Mouse (Mus musculus) embryonic facial prominence, embryonic 10.5 days (tissue): Measurements from ENCODE around the gene Alg9. TPM values are rescaled to one million over a fixed set of nuclear protein-coding genes. Genes with fewer than 3 reads are reported as not detected.

Experiments used
- DNase-seq: peaks from one replicate; pipeline ENCODE4 v3.0.0-alpha.2; 2017; ENCODE audit warnings: low spot score
- H3K27ac ChIP-seq: fragments of 300-500 bp; sonication (generic); replicated peaks from 2 replicates; pipeline ENCODE4 v1.5.1; 2016; ENCODE audit warnings: mild to moderate bottlenecking
- H3K27me3 ChIP-seq: fragments of 300-500 bp; sonication (generic); replicated peaks from 2 replicates; pipeline ENCODE4 v1.6.1; 2016; ENCODE audit warnings: low read depth, mild to moderate bottlenecking; ENCODE audit not compliant: poor library complexity, severe bottlenecking
- H3K36me3 ChIP-seq: fragments of 300-500 bp; sonication (generic); replicated peaks from 2 replicates; pipeline ENCODE4 v1.6.1; 2016; ENCODE audit warnings: mild to moderate bottlenecking, moderate library complexity
- H3K4me1 ChIP-seq: fragments of 300-500 bp; sonication (generic); 2 replicates; pipeline ENCODE4 v1.6.1; 2016
- H3K4me3 ChIP-seq: fragments of 300-500 bp; sonication (generic); 2 replicates; pipeline ENCODE4 v1.5.1; 2016; ENCODE audit warnings: mild to moderate bottlenecking, moderate library complexity
- H3K9me3 ChIP-seq: fragments of 300-500 bp; sonication (generic); 2 replicates; pipeline ENCODE4 v1.6.1; 2016; ENCODE audit warnings: mild to moderate bottlenecking
- WGBS: fragments of 180-500 bp; shearing (Covaris S2); methylation state at CpG from one replicate; pipeline ENCODE4 v1.1.7; 2016; 5-methylcytosine and 5-hydroxymethylcytosine counted together
- polyA plus RNA-seq: library from polyadenylated mRNA; unstranded; fragments of >200 nt; fragmentation: Nextera tagmentation; extraction: Ambion mirVana; gene quantifications from 2 replicates; pipeline ENCODE4 v1.2.1, GENCODE M21; 2016

Gene Alg9
- polyA plus RNA-seq, 1 experiment from 2014 or later = 40.1 TPM

DNA sequence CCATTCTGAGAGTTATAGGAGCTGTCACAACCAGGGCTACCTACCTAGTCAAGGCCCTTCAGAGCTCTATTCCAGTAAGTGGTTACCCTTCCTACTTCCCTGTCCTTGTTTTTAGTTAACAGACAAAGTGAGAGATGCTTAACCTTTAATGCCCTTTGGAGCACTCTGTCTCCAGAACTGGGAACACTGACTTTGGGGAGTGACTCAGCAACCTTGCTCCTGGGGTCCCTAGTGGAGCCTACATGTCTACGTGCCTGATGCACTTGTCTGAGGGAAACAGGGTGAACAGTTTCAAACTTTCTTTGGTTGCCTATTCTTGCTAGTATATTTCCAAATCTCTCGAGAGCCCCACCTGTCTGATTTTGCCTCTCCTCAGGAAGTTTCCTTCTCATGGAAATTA, 32.1 kb upstream of the Alg9 start:
- Histone ChIP-seq H3K4me1 (peaks cover 22% of the 10 kb centered on the region), H3K27me3 (peaks cover 32% of the 10 kb centered on the region), H3K27ac (no peak overlapping the region), H3K4me3 (no peak overlapping the region), H3K36me3 (no peaks in the 10 kb centered on the region), H3K9me3 (no peaks in the 10 kb centered on the region)
- DNase-seq = no peak
- 69% methylated on average over 2 of the region's 2 CpGs for WGBS

DNA sequence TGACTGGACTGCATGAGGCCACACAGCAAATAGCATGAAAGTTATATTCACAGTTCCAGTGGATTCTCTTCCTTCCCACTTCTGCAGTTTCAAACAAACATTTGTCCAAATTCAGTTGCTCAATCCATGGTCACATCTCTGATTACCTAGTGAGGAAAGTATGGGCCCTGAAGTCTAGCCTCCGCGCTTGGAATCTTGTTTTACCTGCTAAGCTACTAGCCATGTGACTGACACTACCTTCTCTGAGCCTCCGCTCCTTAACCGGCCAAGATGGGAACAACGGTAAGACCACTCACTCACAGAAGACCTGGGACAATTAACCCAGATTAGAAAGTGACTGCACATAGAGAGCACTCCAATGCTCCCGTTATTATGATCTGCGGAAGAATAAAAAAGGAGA, 29.0 kb upstream of the Alg9 start:
- Histone ChIP-seq H3K9me3 (no peaks in the 10 kb centered on the region), H3K4me1 (peaks cover 18% of the 10 kb centered on the region), H3K36me3 (no peaks in the 10 kb centered on the region), H3K27ac (peak overlapping the region; percentile 36), H3K27me3 (peaks cover 39% of the 10 kb centered on the region), H3K4me3 (peak overlapping the region; percentile 48)
- no peak for DNase-seq
- WGBS = 13% methylated on average over 7 of the region's 7 CpGs

DNA sequence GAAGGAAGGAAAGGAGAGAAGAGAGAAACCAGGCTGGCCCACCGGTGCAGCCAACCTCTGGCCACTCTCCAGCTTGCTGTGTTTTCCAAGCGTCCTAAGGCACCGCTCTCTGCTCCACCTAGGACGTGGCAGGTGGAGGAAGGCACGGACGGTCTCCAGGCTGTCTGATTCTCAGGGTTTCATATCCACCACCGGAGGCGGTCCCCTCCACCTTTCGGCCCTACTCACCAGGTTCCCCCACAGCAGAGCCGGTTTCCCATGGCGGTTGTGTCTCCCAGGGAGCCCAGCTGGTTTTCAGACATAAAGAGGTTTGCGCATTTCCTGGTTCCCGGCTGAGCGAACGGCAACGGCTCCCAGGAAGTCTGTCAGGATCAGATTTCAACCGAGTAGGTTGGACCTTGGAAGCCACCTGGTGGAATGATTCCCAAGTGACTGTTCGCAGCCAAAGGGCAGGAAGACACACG, 28.6 kb upstream of the Alg9 start, which contains the start of gene 2310030G06Rik:
Gene 2310030G06Rik (minus strand): TSS at position 323 of the 464 bp plus-strand sequence.
- peaks cover 22% of the 10 kb centered on the region for H3K4me1 ChIP-seq
- H3K9me3 ChIP-seq = no peaks in the 10 kb centered on the region
- peaks cover 43% of the 10 kb centered on the region for H3K27me3 ChIP-seq
- WGBS = 2% methylated on average over 19 of the region's 19 CpGs
- peak; percentile 56 for DNase-seq
- H3K36me3 ChIP-seq = no peaks in the 10 kb centered on the region
- peak within 1 kb of the TSS; percentile 36 for H3K27ac ChIP-seq
- peak within 1 kb of the TSS; percentile 48 for H3K4me3 ChIP-seq

DNA sequence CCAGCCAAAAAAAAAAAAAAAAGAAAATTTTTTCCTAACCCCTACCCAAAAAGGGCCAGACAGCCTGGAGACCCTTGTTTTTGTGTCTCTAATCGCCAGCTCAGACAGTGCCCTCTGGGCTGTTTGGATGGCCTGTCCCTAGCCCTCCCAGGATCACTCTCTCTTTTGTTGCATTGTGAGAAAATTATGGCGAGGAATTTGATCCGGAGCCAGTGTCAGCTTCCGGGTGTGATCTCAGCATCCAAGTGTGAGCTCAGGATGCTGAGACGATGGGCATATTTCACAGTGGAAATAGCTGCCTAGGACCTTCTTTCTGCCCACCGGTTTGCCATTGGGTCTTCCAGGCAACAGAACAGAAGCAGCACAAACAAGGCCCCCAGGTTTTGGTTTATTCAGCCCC, 24.1 kb upstream of the Alg9 start:
- WGBS = 57% methylated on average over 6 of the region's 6 CpGs
- Histone ChIP-seq H3K27me3 (peaks cover 41% of the 10 kb centered on the region), H3K36me3 (no peaks in the 10 kb centered on the region), H3K9me3 (no peaks in the 10 kb centered on the region), H3K27ac (no peak overlapping the region), H3K4me3 (no peak overlapping the region), H3K4me1 (peaks cover 36% of the 10 kb centered on the region)
- DNase-seq = no peak

DNA sequence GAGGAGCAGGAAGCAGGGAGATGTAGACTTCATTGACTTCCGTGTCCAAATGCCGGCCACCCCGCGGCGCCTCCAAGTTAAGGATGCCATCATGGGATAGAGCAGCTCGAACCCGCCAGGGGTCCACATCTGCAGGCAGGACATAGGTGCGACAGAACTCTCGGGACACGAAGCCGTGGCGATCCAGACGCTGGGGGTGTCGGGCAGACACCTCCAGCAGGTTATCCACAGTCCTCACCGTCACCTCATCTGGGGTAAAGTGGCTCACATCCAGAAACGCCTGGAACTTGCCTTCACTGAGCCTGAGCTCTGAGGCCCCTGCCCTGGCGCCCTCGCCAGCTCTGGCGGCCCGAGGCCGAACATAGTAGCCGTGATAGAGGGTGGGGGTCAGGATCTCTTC, 23.5 kb upstream of the Alg9 start, which contains the start of gene Cryab:
Gene Cryab (plus strand): TSS at position 3 of the 400 bp plus-strand sequence.
- no peak for DNase-seq
- Histone ChIP-seq H3K27ac (peak within 1 kb of the TSS; percentile 11; the same call in 1 of the 2 replicates), H3K9me3 (no peaks in the 10 kb centered on the region), H3K27me3 (peaks cover 35% of the 10 kb centered on the region), H3K4me3 (no peak within 1 kb of the TSS), H3K4me1 (peaks cover 30% of the 10 kb centered on the region), H3K36me3 (no peaks in the 10 kb centered on the region)
- WGBS = 72% methylated on average over 22 of the region's 22 CpGs

DNA sequence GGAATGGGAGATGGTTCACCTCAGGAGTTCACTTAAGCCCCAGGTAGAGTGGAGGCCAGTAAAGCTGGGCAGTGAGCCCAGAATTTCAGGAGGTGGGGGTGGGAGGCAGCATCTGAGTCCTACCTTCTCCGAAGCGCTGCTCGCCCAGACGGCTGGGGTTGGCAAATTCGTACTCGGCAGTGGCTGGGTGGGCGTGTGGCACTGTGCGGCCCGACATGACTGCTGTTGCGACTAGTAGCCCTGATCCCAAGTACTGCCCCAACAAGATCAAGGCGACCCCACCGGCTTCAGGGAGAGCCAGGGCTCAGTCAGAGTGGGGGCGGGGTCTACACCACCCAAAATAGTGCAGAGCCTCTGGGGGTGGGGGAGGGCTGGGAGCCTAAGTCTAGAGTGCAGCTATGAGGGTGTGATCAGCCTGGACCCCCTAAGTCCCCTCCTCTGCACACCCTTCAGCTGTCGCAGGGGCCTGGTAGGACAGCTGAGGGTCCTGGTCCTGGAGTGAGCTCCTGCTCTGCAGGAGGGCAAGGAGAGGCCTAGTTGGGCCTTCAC, 22.7 kb upstream of the Alg9 start, which contains the start of gene Hspb2:
Gene Hspb2 (minus strand): TSS at position 301 of the 549 bp plus-strand sequence.
- Histone ChIP-seq H3K4me3 (no peak within 1 kb of the TSS), H3K9me3 (no peaks in the 10 kb centered on the region), H3K36me3 (no peaks in the 10 kb centered on the region), H3K27me3 (peaks cover 27% of the 10 kb centered on the region), H3K27ac (peak within 1 kb of the TSS; percentile 11; the same call in 1 of the 2 replicates), H3K4me1 (peaks cover 26% of the 10 kb centered on the region)
- no peak for DNase-seq
- WGBS = 72% methylated on average over 14 of the region's 14 CpGs

DNA sequence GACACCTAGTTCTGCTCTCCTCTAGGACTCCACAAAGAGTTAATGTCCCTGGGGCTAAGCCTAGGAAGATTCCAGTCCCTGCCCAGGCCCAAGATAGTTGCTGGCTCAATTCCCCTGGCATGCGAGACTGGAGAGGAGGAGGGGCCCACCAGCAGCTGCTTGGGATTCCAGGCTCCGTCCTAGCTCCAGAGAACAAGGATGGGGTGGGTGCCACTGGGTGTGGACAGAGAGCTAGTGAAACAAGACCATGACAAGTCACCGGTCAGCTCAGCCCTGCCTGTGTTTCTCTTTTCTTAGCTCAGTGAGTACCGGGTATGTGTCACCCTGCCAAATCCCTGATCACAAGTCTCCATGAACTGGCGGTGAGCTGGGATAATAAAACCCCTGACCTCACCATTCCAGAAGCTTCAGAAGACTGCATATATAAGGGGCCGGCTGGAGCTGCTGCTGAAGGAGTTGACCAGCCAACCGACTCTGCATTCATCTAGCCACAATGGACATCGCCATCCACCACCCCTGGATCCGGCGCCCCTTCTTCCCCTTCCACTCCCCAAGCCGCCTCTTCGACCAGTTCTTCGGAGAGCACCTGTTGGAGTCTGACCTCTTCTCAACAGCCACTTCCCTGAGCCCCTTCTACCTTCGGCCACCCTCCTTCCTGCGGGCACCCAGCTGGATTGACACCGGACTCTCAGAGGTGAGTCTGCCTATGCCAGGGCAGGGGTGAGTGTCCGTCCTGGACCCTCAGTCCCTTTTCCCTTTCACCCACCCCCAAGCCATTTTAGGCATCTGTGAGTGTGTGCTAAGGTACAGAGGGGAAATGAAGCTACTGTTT, 21.8 kb upstream of the Alg9 start:
- Histone ChIP-seq H3K27ac (no peak overlapping the region), H3K36me3 (no peaks in the 10 kb centered on the region), H3K4me3 (no peak overlapping the region), H3K27me3 (peaks cover 19% of the 10 kb centered on the region), H3K4me1 (peaks cover 26% of the 10 kb centered on the region), H3K9me3 (no peaks in the 10 kb centered on the region)
- no peak for DNase-seq
- WGBS = 74% methylated on average over 17 of the region's 17 CpGs

DNA sequence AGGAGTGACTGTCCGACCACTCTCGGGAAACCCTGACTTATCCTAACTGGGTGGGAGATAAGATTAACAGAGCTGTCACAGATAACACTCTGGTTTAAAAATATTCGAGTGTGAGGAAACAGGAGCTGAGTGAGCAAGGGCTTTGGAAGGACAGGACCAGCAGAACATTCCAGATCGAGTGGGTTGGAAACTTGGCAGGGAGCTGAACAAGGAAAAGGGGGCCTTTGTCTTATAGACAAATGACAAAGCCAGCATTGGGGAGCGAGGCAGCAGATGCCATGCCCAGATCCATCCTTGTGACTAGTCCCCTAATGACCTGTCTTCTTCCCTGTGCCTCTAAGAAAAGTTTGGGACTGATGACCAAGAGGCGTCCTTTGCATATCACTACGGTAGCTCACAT, 20.9 kb upstream of the Alg9 start:
- DNase-seq = no peak
- Histone ChIP-seq H3K36me3 (no peaks in the 10 kb centered on the region), H3K4me1 (peaks cover 26% of the 10 kb centered on the region), H3K9me3 (no peaks in the 10 kb centered on the region), H3K27ac (no peak overlapping the region), H3K4me3 (no peak overlapping the region), H3K27me3 (peaks cover 12% of the 10 kb centered on the region)
- 76% methylated on average over 7 of the region's 7 CpGs for WGBS

DNA sequence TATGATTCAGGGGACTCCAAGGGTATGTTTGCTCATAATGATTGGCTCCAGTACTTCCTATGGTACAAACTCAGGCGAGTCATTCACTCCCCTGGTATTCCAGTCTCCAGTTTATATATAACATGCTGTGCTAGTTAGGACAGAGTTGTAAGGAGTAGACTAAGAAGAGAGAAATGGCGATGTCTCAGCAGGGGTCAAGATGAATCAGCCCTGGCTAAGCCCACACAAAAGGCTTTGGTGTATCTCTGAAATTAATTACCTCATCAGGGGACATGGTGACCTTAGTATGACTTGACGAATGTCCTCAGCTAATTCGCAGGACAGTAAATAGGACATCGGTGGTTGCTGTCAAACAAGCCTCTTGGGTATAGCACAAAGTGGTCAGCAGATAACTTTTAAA, 18.1 kb upstream of the Alg9 start:
- Histone ChIP-seq H3K27me3 (peaks cover 5% of the 10 kb centered on the region), H3K4me3 (no peak overlapping the region), H3K36me3 (no peaks in the 10 kb centered on the region), H3K4me1 (peaks cover 9% of the 10 kb centered on the region), H3K27ac (no peak overlapping the region), H3K9me3 (no peaks in the 10 kb centered on the region)
- no peak for DNase-seq
- 61% methylated on average over 5 of the region's 5 CpGs for WGBS

DNA sequence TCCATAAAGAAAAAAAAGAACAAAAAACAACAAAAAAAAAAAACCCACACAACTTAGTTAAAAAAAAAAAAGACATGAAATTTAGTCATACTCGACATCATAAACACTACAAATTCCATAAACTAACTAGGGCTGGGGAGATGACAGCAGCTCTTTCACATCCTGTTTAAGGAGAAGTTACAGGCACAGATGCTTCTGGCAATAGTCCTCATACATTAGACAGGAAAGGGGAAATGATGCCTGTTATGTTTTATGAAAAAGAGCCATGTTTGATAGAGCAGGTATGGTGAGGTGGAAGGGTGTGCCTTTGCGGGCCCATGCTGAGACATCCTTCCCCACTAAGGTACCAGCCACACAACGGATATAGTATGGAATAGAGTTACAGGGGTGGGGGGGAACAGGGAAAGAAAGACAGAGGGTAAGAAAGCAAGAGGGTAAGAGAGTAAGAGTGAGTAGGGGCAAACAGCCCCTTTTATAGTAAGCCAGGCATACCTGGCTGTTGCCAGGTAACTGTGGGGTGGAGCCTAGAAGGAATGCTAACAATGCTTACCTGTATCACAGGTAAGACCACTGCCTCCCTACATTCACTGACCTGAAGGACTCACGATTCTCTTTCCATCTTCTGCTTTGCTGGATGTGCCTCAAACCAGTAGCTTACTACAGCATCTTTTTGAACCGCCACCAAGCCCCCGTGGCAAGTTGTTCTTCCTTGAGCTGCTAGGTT, 13.1 kb upstream of the Alg9 start:
- H3K27me3 ChIP-seq = no peaks in the 10 kb centered on the region
- no peaks in the 10 kb centered on the region for H3K9me3 ChIP-seq
- no peaks in the 10 kb centered on the region for H3K4me1 ChIP-seq
- 65% methylated on average over 6 of the region's 6 CpGs for WGBS
- H3K27ac ChIP-seq = no peak overlapping the region
- no peaks in the 10 kb centered on the region for H3K36me3 ChIP-seq
- DNase-seq = no peak
- H3K4me3 ChIP-seq = no peak overlapping the region

DNA sequence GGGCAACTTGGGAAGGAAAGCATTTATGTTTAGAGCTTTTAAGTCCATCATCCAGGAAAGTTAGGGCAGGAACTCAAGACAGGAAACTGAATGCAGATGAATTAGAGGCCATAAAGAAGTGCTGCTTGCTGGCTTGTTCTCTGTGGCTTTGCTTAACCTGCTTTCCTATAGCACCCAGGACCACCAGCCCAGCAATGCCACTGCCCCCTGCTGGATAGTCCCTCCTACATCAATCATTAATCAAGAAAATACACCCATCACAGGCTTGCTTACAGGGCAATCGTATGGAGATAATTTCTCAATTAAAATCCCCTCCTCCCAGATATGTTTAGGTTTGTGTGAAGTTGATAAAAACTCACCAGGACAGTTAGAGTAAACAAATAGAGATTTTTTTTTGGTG, 11.5 kb upstream of the Alg9 start:
- no peak overlapping the region for H3K27ac ChIP-seq
- peaks cover 5% of the 10 kb centered on the region for H3K4me1 ChIP-seq
- WGBS = 66% methylated on average over 1 of the region's 1 CpGs
- no peaks in the 10 kb centered on the region for H3K36me3 ChIP-seq
- no peaks in the 10 kb centered on the region for H3K27me3 ChIP-seq
- H3K4me3 ChIP-seq = no peak overlapping the region
- DNase-seq = peak; percentile 49
- H3K9me3 ChIP-seq = no peaks in the 10 kb centered on the region

DNA sequence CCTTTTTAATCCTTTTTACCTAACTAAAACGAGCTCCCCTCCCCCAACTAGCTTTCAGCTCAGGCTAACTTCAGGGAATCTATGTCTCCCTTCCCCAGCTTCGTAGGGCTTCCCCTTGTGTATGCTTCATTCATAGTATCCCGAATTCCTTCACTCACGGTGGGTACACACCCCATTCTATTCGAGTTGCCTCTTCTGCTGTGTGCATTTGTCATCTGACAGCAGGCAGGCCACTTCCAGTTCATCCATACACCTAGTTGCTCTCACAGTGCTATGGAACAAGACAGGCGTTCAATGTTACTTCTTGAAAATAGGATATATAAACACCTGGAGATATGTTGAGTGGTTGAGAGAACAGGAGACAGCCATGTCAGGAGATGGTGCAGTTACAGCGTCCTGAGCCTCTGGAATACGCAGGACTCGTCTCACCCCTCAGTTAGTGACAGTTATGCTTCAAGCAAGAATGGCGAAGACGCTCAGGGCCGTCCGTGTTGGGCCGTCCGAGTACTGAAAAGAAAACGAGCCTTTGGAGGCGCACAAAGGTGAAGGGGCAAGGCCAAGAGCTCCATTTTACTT, 7.2 kb upstream of the Alg9 start:
- H3K36me3 ChIP-seq = peaks cover 17% of the 10 kb centered on the region
- no peaks in the 10 kb centered on the region for H3K9me3 ChIP-seq
- H3K27me3 ChIP-seq = no peaks in the 10 kb centered on the region
- DNase-seq = no peak
- H3K27ac ChIP-seq = peak overlapping the region; percentile 94
- WGBS = 7% methylated on average over 17 of the region's 17 CpGs
- H3K4me3 ChIP-seq = peak overlapping the region; percentile 78
- H3K4me1 ChIP-seq = peaks cover 16% of the 10 kb centered on the region
